Mouse (Mus musculus) left cerebral cortex, postnatal 36 days (tissue): Measurements from ENCODE around the gene Cuta. TPM values are rescaled to one million over a fixed set of nuclear protein-coding genes. Genes with fewer than 3 reads are reported as not detected.
"Not testable (repeated sequence)": the region's sequence is repeated elsewhere in the genome, so short reads cannot be mapped to it uniquely, and the experiment has no call there.

Source experiments
- DNase-seq, 2 experiments: peaks; one replicate each; pipeline ENCODE4 v3.0.0; 2021 to 2022; ENCODE audit warnings: low spot score in 2 of 2, mixed read lengths in 1 of 2
- intact Hi-C: fragments of 180-260 bp; cut with DNase I; formaldehyde crosslinking; loops from one replicate; pipeline ENCODE4 v1.15.1; 2025
- microRNA-seq: library from miRNA; unstranded; fragments of <30 nt; microRNA quantifications from one replicate; pipeline ENCODE4 v1.2.0, GENCODE M21; 2022
- total RNA-seq, 2 experiments: library from RNA; stranded (reverse); gene quantifications; 2 replicates each; pipeline ENCODE4 v1.2.3; 2021

Cuta gene
- total RNA-seq, 2 experiments from 2014 or later, result 99.1 to 111 TPM

DNA sequence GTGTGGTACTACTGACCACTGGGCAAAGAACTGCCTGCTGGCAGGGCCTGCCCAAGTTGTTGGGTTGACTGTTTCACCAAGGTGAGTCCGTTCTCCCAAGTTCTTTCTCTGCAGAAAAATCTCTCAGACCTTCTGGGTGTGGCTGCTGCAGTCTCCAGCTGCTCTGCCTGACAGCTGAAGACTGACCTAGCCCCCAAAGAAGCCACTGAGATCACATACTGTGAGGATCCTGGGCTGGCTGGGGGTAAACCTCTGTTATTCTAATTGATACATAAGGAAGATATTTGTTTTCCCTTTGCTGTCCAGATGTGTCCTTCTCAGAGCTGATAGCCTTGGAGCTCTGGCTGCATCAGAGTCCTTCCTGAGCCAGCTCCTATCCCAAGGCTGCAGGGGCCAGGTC lies 24.1 kb downstream of the Cuta start:
- no peak for DNase-seq
- intact Hi-C loops, result no loop called here

DNA sequence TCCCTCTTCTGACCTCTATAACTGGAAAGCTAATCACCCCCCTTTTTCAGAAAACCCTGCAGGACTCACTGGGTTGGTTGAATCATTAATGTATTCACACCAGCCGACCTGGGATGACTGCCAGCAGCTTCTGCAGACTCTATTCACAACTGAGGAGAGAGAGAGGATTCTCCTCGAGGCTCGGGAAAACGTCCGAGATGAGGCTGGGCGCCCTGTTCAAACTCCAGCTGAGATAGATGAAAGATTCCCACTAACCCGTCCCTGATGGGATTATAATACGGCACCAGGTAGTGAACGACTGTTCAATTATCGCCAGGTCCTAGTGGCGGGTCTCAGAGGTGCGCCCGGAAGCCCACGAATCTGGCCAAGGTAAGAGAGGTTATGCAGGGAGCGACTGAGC lies 31.9 kb downstream of the Cuta start:
- DNase-seq, intact Hi-C loops: not testable (repeated sequence)

DNA sequence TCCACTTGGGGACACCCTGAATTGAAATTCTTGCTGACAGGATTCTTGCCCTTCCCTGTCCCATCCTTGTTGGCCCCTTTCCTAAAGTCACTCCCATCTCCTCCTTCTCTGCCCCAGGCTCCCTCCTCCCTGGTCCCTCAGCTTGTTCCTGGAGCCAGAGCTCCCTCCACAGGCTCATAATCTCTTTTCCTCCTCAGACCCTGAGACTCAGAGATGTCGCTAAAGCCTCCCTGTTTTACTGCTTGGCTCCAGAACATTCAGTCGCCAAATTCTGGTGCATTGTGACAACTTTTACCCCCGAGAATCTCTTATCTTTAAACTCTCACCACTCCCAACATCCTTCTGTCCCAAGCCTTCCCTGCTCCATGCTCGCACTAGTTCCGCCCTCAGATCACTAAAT lies 35.0 kb downstream of the Cuta start:
- no peak for DNase-seq
- intact Hi-C loops, result no loop called here

DNA sequence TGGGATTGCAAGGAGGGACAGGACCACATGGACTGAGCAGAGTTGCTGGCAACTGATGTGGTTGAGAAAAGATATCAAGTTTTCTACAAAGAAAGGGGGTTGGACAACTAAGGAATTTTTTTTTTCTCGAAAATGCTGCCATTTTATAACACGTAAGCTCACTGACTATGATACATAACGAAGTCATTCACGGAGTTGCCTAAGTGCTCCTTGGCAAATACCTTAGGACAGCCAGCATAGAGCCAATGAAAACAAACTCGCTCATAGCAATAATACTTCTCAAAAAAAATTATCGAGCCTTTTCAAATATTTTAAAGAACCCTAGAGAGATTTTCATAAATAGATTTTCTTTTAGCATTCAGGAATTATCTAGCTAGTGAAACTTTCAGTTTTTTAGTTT lies 38.5 kb downstream of the Cuta start:
- intact Hi-C loops, result no loop called here

DNA sequence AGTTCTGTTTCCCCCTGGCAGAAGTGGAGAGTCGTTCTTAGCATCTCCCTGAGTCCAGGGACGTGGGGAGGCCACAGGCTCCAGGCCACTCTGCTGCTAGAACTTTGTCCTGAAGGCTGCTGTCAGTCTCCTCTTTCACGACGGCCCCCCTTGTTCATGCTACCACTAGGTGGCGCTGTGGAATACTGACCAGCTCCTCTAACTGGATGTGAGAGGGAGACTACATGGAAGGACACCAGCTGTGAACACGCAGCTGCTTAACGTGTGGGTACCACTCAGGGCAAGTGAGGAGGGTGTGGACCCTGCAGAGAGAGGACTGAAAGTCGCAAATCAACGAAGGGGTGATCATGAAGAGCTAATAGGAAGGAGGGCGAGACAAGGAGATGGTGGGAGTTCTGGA lies 43.8 kb downstream of the Cuta start:
- intact Hi-C loops, result no loop called here
- no peak for DNase-seq

More for the DNA sequence above, 38.5 kb downstream of the Cuta start:
- DNase-seq, result no peak

DNA sequence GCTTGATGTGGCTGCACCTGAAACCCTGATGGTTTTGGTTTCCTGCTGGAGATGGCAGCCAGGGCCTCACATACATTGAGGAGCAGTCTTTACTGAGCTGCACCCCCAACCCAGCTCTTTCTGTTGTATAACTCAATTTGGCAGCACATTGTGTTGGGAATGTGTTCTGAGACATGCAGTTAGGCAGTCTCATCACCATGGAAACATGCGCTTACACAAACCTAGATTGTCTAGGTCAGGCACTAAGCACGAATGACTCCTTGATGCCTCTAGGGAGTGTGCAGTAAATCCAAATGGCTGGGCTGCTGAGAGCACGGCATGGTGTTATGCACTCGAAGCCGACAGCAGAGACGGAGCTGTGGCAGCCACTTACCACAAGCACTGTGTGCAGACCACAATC lies 45.0 kb downstream of the Cuta start:
- DNase-seq, result peak; percentile 40 to 42
- intact Hi-C loops, result no loop called here

DNA sequence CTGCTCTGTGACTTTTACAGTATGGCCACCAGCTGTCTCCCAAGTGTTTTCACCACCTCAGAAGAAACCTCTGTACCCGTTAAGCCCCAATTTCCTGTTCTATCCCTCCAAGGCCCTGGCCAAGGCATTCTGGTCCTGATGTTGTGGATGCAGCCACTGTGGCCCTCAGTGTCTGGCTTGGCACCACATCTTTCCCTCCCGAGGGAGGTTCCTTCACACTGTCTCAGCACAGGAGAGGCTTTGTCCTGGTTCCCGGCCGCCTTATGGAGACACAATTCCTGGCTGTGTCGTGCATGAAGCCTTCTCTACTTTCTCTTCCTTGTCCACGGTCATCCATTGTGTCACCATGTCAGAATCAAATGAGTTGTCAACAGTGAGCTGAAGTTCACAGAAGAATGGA lies 45.9 kb downstream of the Cuta start:
- DNase-seq, result no peak
- intact Hi-C loops, result no loop called here

DNA sequence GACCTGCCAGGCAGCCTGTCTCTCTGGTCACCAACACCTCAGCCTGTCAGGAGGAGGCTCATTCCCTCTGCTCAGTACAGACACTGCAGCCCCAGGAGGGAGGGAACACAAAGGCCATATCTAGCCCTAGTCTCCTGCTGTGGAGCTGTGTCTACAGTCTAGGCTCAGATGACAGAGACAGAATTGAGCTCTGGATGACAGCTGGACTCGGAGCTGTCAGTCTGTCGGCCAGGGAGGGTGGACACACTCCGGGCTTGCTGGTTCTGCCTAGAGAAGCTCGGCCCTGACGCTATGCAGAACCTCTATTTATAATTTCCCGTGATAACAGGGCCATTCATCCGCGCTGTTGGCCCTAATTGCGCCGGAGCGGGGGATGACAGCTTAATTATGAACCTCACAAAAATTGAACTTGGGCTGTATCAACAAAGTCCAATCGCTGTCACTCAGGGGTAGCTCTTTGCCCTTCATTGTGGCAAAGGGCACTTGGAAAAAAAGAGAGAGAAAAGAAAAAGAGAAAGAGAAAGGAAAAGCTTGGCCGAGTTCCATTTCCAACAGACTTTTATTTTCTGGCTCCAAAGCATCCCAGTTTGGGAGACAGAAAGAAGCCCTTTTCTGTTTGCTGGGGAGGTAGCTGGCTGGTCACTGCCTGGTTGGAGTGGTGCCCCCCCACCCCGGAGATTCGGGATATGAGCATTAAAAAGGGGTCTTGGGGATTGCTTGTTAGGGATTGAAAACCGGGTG lies 46.6 kb downstream of the Cuta start:
- DNase-seq, result no peak
- intact Hi-C loops, result no loop called here

DNA sequence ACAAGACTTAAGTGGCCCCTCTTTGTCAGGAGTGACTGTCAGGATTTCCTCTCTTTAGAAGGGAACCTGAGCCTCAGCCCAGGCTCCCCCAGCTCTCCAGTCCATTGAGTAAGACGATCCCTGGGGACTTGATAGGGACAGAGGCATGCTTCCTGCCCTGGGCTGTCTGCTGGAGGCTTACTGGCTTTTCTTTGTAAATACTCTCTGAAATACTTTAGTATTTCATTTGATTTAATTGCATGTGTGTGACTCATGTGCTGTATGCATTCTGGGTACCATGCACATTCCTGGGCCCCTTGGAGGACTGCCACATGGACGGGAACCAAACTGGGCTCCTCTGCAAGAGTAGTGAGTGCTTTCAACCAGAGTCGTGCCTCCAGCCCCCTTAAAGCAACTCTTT lies 51.4 kb downstream of the Cuta start:
- intact Hi-C loops, result loop anchor here (5.0 kb wide), 2 partner anchors 106 to 426 kb away; partner anchors contain the start of gene Bnip1
- no peak for DNase-seq

DNA sequence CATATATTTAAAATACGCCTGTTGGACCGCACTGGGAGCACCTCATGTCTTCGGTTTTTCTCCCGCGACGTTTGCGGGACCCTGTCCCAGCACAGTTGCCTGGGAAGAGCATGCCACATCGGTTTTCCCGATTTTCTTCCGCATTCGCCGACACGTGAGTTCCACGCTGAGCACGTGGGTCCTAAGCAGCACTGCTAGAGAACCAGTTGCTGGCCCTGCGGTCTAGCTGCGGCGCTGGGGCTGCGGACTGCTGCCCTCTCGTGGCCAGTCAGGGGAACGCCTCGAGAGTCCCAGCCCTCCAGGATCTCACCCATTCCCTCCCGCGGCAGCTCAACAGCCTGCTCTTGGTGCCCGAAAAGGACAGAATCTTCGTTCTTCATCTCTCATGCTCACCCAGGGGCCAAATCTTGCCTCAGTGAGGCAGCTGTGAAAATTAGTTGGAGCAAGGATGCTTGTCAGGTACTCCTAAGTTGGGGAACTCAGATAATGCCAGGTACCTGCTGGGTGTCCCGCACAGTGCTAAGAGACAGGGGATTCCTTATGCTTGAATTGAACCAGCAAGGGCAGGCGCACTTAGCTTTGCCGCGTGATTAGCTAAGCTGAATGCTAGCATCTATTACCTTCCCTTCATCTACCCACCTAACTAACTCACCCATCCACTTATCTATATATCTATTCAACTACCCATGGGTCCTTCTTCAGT lies 53.2 kb downstream of the Cuta start:
- intact Hi-C loops, result loop anchor here (5.0 kb wide), 2 partner anchors 104 to 424 kb away; partner anchors contain the start of gene Bnip1
- peak; percentile 85 to 86 for DNase-seq

DNA sequence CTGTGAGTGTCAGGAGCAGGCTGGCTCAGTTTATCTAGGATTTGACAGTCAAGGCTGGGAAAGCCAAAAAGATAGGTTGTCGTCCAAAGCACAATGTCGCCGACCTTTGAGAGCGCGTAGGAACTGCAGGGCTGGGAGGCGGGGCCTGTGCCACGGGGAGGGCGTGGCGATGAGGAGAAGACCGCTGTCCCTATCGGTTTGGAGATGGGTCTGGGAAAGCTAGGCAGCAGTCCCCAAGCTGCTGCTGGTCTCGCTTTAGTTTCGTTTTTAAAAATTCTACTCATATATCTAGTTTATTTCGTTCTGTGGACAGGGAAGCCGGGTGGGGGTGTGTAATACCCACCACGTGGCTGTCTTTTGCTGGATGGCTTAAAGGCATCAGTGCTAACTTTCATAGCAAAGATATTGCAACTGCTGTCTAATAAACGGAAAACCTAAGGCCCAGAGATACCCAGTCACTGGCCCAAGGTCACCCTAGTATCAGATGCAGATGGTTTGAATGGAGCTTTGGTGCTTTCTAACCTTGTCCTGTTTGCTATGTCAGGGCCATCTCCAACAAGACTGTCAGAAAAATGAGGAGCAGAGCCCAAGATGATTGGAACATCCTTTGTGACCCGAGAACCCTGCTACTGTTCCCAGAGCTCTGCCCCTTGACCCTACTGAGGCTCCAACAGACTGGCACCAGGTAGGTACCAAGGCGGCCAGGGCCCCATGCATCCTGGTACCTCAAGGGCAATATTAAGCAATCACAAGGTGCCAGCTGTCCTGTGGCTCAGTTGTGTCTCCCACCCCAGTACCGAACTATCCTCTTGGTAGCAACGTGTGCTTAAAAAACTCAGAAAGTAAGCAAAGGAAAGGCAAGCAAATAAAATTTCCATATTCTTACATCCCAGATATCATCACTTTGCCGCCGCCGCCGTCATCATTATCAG lies 54.1 kb downstream of the Cuta start:
- intact Hi-C loops, result loop anchor here (2.0 to 5.0 kb wide), 3 partner anchors 103 to 423 kb away; partner anchors contain the start of genes Atp6v0e and Bnip1
- DNase-seq, result peak; percentile 46 to 50

Small RNAs within 50 kb of the gene (microRNA-seq; reads per million reads assigned to microRNA genes)
- gene Gm27775 (not detected), gene Mir3083 (37.8 reads per million, percentile 47 among the genes with 10 or more reads in this experiment), gene Mir6968 (2.8 reads per million, percentile 5 among the genes with 10 or more reads in this experiment)

Other genes starting within 250 kb of the Cuta start
- 100 to 1,000 TPM; 117 to 118 TPM for gene Crebrf, start 223.9 kb downstream of the Cuta start, total RNA-seq
- gene Bnip1, start 158.5 kb downstream of the Cuta start, total RNA-seq, result 10 to 100 TPM; 33.9 to 34.8 TPM
- not detected for gene Nkx2-5, start 94.6 kb downstream of the Cuta start, total RNA-seq
- gene Kifc5b, start 22.5 kb downstream of the Cuta start, total RNA-seq, result 1 to 10 TPM; 1.9 to 4.2 TPM
- gene Phf1, start 6.5 kb downstream of the Cuta start, total RNA-seq, result 10 to 100 TPM; 28.9 to 30.8 TPM
- gene Syngap1, start 1.7 kb upstream of the Cuta start, total RNA-seq, result 100 to 1,000 TPM; 419 to 475 TPM
- gene Zbtb9, start 33.6 kb upstream of the Cuta start, total RNA-seq, result 10 to 100 TPM; 14.9 to 16.7 TPM
- 10 to 100 TPM; 13.9 to 16.5 TPM for gene Bak1, start 89.4 kb upstream of the Cuta start, total RNA-seq
- gene Itpr3, start 117.7 kb upstream of the Cuta start, total RNA-seq, result 1 to 10 TPM; 2.0 to 3.4 TPM
- gene Uqcc2, start 194.3 kb upstream of the Cuta start, total RNA-seq, result 100 to 1,000 TPM; 230 to 254 TPM
- under 1 TPM; 0.23 to 0.81 TPM for gene Ip6k3, start 228.2 kb upstream of the Cuta start, total RNA-seq